Mouse (Mus musculus) embryonic facial prominence, embryonic 14.5 days (tissue): Measurements from ENCODE around the gene Zfp775. TPM values are rescaled to one million over a fixed set of nuclear protein-coding genes. Genes with fewer than 3 reads are reported as not detected.

Experiments used
- ATAC-seq: fragments of 200-750 bp; cut with Nextera tagmentation; 2 replicates; pipeline ENCODE4 v1.8.0; 2017; ENCODE audit warnings: low read depth, moderate number of reproducible peaks, moderate TSS enrichment
- DNase-seq: peaks from one replicate; pipeline ENCODE4 v3.0.0-alpha.2; 2015; ENCODE audit warnings: low spot score
- H3K27ac ChIP-seq: fragments of 300-500 bp; sonication (generic); replicated peaks from 2 replicates; pipeline ENCODE4 v1.5.1; 2014; ENCODE audit warnings: low read depth, mild to moderate bottlenecking, low read length, moderate library complexity
- H3K27me3 ChIP-seq: fragments of 300-500 bp; sonication (generic); replicated peaks from 2 replicates; pipeline ENCODE4 v1.6.1; 2014; ENCODE audit warnings: low read length; ENCODE audit not compliant: control insufficient read depth, insufficient read depth
- H3K36me3 ChIP-seq: fragments of 300-500 bp; sonication (generic); 2 replicates; pipeline ENCODE4 v1.6.1; 2014; ENCODE audit warnings: low read length, mixed read lengths; ENCODE audit not compliant: control insufficient read depth, insufficient read depth
- H3K4me1 ChIP-seq: fragments of 300-500 bp; sonication (generic); 2 replicates; pipeline ENCODE4 v1.6.1; 2014; ENCODE audit warnings: antibody characterized with exemption, low read length; ENCODE audit not compliant: control insufficient read depth, insufficient read depth
- H3K4me2 ChIP-seq: fragments of 300-500 bp; sonication (generic); 2 replicates; pipeline ENCODE4 v1.6.1; 2014; ENCODE audit warnings: low read depth, mild to moderate bottlenecking, low read length, moderate library complexity, mixed read lengths
- H3K4me3 ChIP-seq: fragments of 300-500 bp; sonication (generic); 2 replicates; pipeline ENCODE4 v1.5.1; 2014; ENCODE audit warnings: low read depth, mild to moderate bottlenecking, low read length
- H3K9ac ChIP-seq: fragments of 300-500 bp; sonication (generic); 2 replicates; pipeline ENCODE4 v1.6.1; 2014; ENCODE audit warnings: low read depth, mild to moderate bottlenecking, low read length, moderate library complexity, mixed read lengths
- H3K9me3 ChIP-seq: fragments of 300-500 bp; sonication (generic); 2 replicates; pipeline ENCODE4 v1.6.1; 2016; ENCODE audit warnings: low read length; ENCODE audit not compliant: control insufficient read depth
- WGBS: fragments of 180-500 bp; shearing (Covaris S2); extraction: QIAGEN DNeasy Blood & Tissue Kit; methylation state at CpG from one replicate; pipeline ENCODE4 v1.1.7; 2014; 5-methylcytosine and 5-hydroxymethylcytosine counted together
- polyA plus RNA-seq: library from polyadenylated mRNA; unstranded; fragments of >200 nt; fragmentation: Nextera tagmentation; extraction: Ambion mirVana; gene quantifications from 2 replicates; pipeline ENCODE4 v1.2.1, GENCODE M21; 2014

Gene Zfp775
- polyA plus RNA-seq, 1 experiment from 2014 or later, result 5.9 TPM

DNA sequence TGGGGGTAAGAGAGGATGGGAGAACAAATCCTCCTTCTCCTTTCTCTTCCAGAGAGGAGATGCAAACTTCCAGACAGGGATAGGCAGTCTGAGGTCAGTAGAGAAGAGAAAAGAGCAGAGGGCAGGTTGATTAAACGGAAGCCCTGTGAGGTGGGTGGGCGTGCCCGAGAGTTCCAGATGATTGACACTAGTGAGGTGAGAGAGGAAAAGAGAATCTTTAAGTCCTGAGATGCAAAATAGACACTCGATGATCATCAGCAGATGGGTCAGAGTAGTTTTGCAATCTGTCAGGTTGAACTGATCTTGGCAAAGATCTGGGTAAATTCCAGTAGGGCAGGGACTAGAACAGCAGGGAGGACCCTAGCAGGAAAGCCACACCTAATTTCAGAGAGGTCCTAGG lies 62.9 kb downstream of the Zfp775 start:
- Histone ChIP-seq H3K27ac (no peak overlapping the region), H3K4me1 (no peaks in the 10 kb centered on the region), H3K27me3 (no peaks in the 10 kb centered on the region), H3K9ac (no peak overlapping the region), H3K36me3 (no peaks in the 10 kb centered on the region), H3K4me2 (no peak overlapping the region), H3K9me3 (no peaks in the 10 kb centered on the region), H3K4me3 (no peak overlapping the region)
- WGBS, result 84% methylated on average over 4 of the region's 4 CpGs
- ATAC-seq (no peak), DNase-seq (no peak)

DNA sequence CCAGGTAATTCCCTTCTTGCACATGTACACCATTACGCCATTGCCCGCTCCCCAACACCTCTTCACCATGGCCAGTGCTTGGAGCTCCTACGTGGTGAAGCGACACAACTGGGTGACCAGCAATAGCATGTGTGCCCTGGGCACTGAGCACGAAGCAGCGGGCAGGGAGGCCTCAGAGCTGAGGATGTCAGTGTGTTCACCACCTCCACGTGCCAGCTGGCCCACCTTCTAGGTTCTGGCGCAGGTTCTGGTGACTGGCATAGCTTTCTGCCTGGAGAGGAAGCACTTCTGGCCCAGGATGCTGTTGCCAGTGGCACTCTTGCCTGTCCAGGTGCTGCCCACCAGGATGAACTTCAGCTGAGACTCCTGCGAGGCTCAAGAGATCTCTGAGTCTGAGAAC lies 63.6 kb downstream of the Zfp775 start:
- 87% methylated on average over 9 of the region's 9 CpGs for WGBS

GRCm38 (mm10) chr6:48666159-48666586 lies 64.3 kb downstream of the Zfp775 start:
- no peak overlapping the region for H3K4me3 ChIP-seq
- no peaks in the 10 kb centered on the region for H3K4me1 ChIP-seq
- H3K36me3 ChIP-seq, result no peaks in the 10 kb centered on the region
- H3K27ac ChIP-seq, result no peak overlapping the region
- no peaks in the 10 kb centered on the region for H3K27me3 ChIP-seq
- no peaks in the 10 kb centered on the region for H3K9me3 ChIP-seq
- WGBS, result 48% methylated on average over 7 of the region's 7 CpGs
- DNase-seq, result no peak
- ATAC-seq, result no peak
- no peak overlapping the region for H3K4me2 ChIP-seq
- no peak overlapping the region for H3K9ac ChIP-seq

More for the DNA sequence above, 63.6 kb downstream of the Zfp775 start:
- Histone ChIP-seq H3K27me3 (no peaks in the 10 kb centered on the region), H3K9me3 (no peaks in the 10 kb centered on the region), H3K4me2 (no peak overlapping the region), H3K4me3 (no peak overlapping the region), H3K36me3 (no peaks in the 10 kb centered on the region), H3K9ac (no peak overlapping the region), H3K4me1 (no peaks in the 10 kb centered on the region), H3K27ac (no peak overlapping the region)
- ATAC-seq (no peak), DNase-seq (no peak)

DNA sequence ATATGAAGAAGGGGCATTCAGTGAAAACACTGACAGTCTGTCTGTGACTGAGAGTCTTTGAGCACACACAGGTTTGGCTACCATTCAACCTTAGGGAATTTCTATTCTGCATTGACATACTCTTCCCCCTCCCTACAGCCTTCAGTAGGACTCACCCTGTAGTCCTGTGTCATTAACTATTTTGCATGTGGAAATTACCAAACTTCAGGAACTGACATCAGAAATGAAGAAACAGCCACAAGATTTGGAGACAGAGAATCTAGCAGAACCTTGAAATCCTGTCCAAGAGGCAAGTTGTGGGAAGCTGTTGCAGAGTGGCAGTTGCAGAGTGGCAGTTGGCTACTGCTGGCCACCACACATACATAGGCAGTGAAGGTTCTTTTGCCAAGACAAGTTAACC lies 66.2 kb downstream of the Zfp775 start:
- ATAC-seq, result no peak
- Histone ChIP-seq H3K36me3 (no peaks in the 10 kb centered on the region), H3K9ac (no peak overlapping the region), H3K27ac (no peak overlapping the region), H3K27me3 (no peaks in the 10 kb centered on the region), H3K4me3 (no peak overlapping the region), H3K9me3 (no peaks in the 10 kb centered on the region), H3K4me1 (no peaks in the 10 kb centered on the region), H3K4me2 (no peak overlapping the region)
- no peak for DNase-seq

DNA sequence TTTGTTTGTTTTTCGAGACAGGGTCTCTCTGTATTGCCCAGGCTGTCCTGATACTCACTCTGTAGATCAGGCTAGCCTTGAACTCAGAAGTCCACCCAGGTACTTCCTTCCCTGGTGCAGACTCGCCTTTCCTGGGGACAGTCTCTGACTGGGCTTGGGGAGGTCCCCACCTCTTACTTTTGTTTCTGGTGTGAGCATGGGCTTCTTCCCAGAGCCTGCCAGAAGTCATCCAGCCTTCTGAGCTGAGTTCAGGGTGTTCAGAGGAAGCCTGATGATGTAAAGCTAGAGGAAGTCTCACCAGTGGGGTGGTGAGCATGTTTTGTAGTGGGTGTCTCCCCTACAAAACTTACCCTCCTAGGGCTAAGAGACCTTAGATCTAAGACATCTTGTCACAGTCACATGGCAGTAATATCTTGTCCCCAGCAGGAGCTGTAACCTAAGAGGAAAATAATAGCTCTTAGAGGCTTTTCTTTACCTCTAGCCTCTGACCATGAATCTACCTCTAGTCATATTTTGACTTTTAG lies 67.6 kb downstream of the Zfp775 start:
- H3K4me2 ChIP-seq, result no peak overlapping the region
- no peak overlapping the region for H3K4me3 ChIP-seq
- H3K9ac ChIP-seq, result no peak overlapping the region
- H3K27ac ChIP-seq, result no peak overlapping the region
- WGBS, result 58% methylated on average over 2 of the region's 2 CpGs
- ATAC-seq (no peak), DNase-seq (no peak)
- H3K27me3 ChIP-seq, result no peaks in the 10 kb centered on the region
- H3K36me3 ChIP-seq, result no peaks in the 10 kb centered on the region
- H3K4me1 ChIP-seq, result no peaks in the 10 kb centered on the region
- no peaks in the 10 kb centered on the region for H3K9me3 ChIP-seq

Other genes starting within 250 kb of the Zfp775 start
- 18.0 and 23.0 TPM in 2 replicates for gene Krba1, start 206.5 kb upstream of the Zfp775 start, polyA plus RNA-seq
- gene Zfp467, start 156.2 kb upstream of the Zfp775 start, polyA plus RNA-seq, result 22.1 and 25.4 TPM in 2 replicates
- gene Sspo, start 153.8 kb upstream of the Zfp775 start, polyA plus RNA-seq, result 0.29 and 1.1 TPM in 2 replicates
- 22.8 TPM in 2 replicates for gene Atp6v0e2, start 64.4 kb upstream of the Zfp775 start, polyA plus RNA-seq
- gene Lrrc61, start 47.3 kb upstream of the Zfp775 start, polyA plus RNA-seq, result 6.7 and 6.8 TPM in 2 replicates
- 21.9 and 29.1 TPM in 2 replicates for gene Rarres2, start 29.3 kb upstream of the Zfp775 start, polyA plus RNA-seq
- not detected in 2 replicates for gene Gm45021, start 12.5 kb upstream of the Zfp775 start, polyA plus RNA-seq
- 23.1 and 23.4 TPM in 2 replicates for gene Repin1, start 8.2 kb upstream of the Zfp775 start, polyA plus RNA-seq
- not detected in 2 replicates for gene Gm44965, start 8.1 kb upstream of the Zfp775 start, polyA plus RNA-seq
- 0.77 and 0.90 TPM in 2 replicates for gene AI854703, start 24.7 kb downstream of the Zfp775 start, polyA plus RNA-seq
- gene Gimap8, start 45.2 kb downstream of the Zfp775 start, polyA plus RNA-seq, result 0.46 and 0.93 TPM in 2 replicates
- gene Gimap9, start 74.1 kb downstream of the Zfp775 start, polyA plus RNA-seq, result 7.4 and 9.1 TPM in 2 replicates
- 12.6 and 13.3 TPM in 2 replicates for gene Gimap4, start 82.5 kb downstream of the Zfp775 start, polyA plus RNA-seq
- gene Gimap6, start 106.2 kb downstream of the Zfp775 start, polyA plus RNA-seq, result 19.6 and 22.8 TPM in 2 replicates
- 3.2 TPM in 1 of 2 replicates, not detected in the other for gene Gm28053, start 116.5 kb downstream of the Zfp775 start, polyA plus RNA-seq
- not detected in 2 replicates for gene Gimap7, start 116.6 kb downstream of the Zfp775 start, polyA plus RNA-seq
- gene Gimap1, start 137.0 kb downstream of the Zfp775 start, polyA plus RNA-seq, result 10.5 and 12.7 TPM in 2 replicates
- gene Gimap5, start 144.1 kb downstream of the Zfp775 start, polyA plus RNA-seq, result 5.2 and 5.3 TPM in 2 replicates
- gene Gimap3, start 168.8 kb downstream of the Zfp775 start, polyA plus RNA-seq, result not detected in 2 replicates
- gene Tmem176a, start 238.9 kb downstream of the Zfp775 start, polyA plus RNA-seq, result 92.7 and 101 TPM in 2 replicates
- gene Tmem176b, start 239.4 kb downstream of the Zfp775 start, polyA plus RNA-seq, result 244 and 254 TPM in 2 replicates